Mouse (Mus musculus) adrenal gland, postnatal 14 days (tissue): ENCODE results near the gene Spata2l. TPM values are rescaled to one million over a fixed set of nuclear protein-coding genes. Genes with fewer than 3 reads are reported as not detected.
A peak's percentile ranks its signal among the peaks of the same experiment; 100 is the strongest.
"Not testable (repeated sequence)": the region's sequence is repeated elsewhere in the genome, so short reads cannot be mapped to it uniquely, and the experiment has no call there.

Source experiments
- DNase-seq: peaks from one replicate; pipeline ENCODE4 v3.0.0; 2021; ENCODE audit warnings: mixed read lengths
- total RNA-seq: library from RNA; stranded (reverse); gene quantifications from 2 replicates; pipeline ENCODE4 v1.2.3, GENCODE M21; 2021

Gene Spata2l
- total RNA-seq, 1 experiment from 2014 or later: 18.7 TPM

GRCm38 (mm10) chr8:123199864-123200263, 36.2 kb downstream of the Spata2l start:
- DNase-seq: no peak

- DNase-seq: not testable (repeated sequence)
Observed at GRCm38 (mm10) chr8:123197016-123197415, 39.0 kb downstream of the Spata2l start.

GRCm38 (mm10) chr8:123193771-123194170, 42.3 kb downstream of the Spata2l start:
- no peak for DNase-seq

DNA sequence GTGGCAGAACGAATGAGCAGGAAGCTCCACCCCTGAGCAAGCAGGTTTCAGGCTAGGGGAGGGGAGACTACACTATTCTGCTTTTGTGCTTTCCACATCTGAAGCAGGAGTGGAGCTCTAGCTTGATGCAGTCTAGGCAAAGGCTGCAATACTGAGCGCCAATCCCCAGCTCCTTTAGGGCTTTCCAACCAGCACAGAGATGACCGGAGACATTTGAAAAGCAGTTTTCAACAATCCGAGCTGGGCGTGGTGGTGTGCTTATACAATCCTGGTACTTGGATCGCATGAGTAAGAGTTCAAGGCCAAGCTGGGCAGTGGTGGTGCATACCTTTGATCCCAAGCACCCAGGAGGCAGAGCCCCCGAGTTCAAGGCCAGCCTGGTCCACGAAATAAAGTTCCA, 44.1 kb downstream of the Spata2l start:
- no peak for DNase-seq

GRCm38 (mm10) chr8:123190678-123191077, 45.4 kb downstream of the Spata2l start:
- peak; percentile 89 for DNase-seq

GRCm38 (mm10) chr8:123188841-123189240, 47.2 kb downstream of the Spata2l start:
- no peak for DNase-seq

DNA sequence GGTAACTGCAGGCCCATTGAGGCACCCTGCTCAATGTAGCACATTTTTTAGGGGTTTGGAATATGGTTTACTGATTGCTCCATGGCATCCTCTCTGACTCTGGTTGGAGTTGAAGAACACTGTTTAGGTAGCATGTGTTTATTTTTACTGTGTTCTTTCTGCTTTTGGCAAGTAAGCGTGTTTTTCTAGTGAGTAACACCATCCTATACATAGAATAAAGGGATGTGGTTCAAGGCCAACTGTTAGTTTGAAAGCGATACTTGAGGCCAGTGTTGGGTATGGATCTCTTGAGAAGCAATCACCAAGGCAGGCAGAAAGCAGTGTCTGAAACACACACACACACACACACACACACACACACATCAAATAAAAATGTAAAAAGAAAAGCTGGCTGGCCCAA, 48.0 kb downstream of the Spata2l start:
- no peak for DNase-seq

GRCm38 (mm10) chr8:123185566-123186409, 50.2 kb downstream of the Spata2l start, which contains the start of gene Dpep1:
TSS of gene Dpep1 (plus strand) at chr8:123186242.
- DNase-seq: peak; percentile 57

- peak; percentile 78 for DNase-seq
Observed at GRCm38 (mm10) chr8:123181391-123181790, 54.6 kb downstream of the Spata2l start.

Other genes starting within 250 kb of the Spata2l start
- 90.6 and 102 TPM in 2 replicates for gene Ankrd11, start 194.0 kb downstream of the Spata2l start, total RNA-seq
- gene Spg7, start 173.3 kb downstream of the Spata2l start, total RNA-seq: 73.2 and 79.6 TPM in 2 replicates
- gene Rpl13, start 133.9 kb downstream of the Spata2l start, total RNA-seq: 587 and 646 TPM in 2 replicates
- gene Cpne7, start 118.9 kb downstream of the Spata2l start, total RNA-seq: 6.0 and 7.0 TPM in 2 replicates
- 8.8 and 10.1 TPM in 2 replicates for gene Sult5a1, start 77.9 kb downstream of the Spata2l start, total RNA-seq
- gene Dpep1, start 50.0 kb downstream of the Spata2l start, total RNA-seq: 33.6 and 54.6 TPM in 2 replicates
- 75.4 and 100 TPM in 2 replicates for gene Chmp1a, start 23.5 kb downstream of the Spata2l start, total RNA-seq
- gene Spata33, start 23.4 kb downstream of the Spata2l start, total RNA-seq: 2.6 and 4.9 TPM in 2 replicates
- gene Cdk10, start 11.4 kb downstream of the Spata2l start, total RNA-seq: 53.1 and 57.7 TPM in 2 replicates
- gene Zfp276, start 18.0 kb upstream of the Spata2l start, total RNA-seq: 20.4 and 21.5 TPM in 2 replicates
- gene Vps9d1, start 18.1 kb upstream of the Spata2l start, total RNA-seq: 24.0 and 29.3 TPM in 2 replicates
- 6.0 and 9.4 TPM in 2 replicates for gene Fanca, start 82.3 kb upstream of the Spata2l start, total RNA-seq
- 1.9 and 2.3 TPM in 2 replicates for gene Spire2, start 96.5 kb upstream of the Spata2l start, total RNA-seq
- 189 and 198 TPM in 2 replicates for gene Tcf25, start 137.5 kb upstream of the Spata2l start, total RNA-seq
- not detected in 2 replicates for gene Mc1r, start 170.9 kb upstream of the Spata2l start, total RNA-seq
- 7.3 and 32.4 TPM in 2 replicates for gene Tubb3, start 175.2 kb upstream of the Spata2l start, total RNA-seq
- gene Def8, start 187.3 kb upstream of the Spata2l start, total RNA-seq: 26.7 and 28.5 TPM in 2 replicates
- gene Afg3l1, start 241.7 kb upstream of the Spata2l start, total RNA-seq: 63.9 and 69.6 TPM in 2 replicates